In genomic region chr12:80232076-80232839, GRCm38 (mm10) we compare ENCODE assay signal across 12 mouse cellular contexts. TPM values are rescaled to one million over a fixed set of nuclear protein-coding genes. Genes with fewer than 3 reads are reported as not detected.
A peak's percentile ranks its signal among the peaks of the same experiment; 100 is the strongest.
DNase-seq lines count a peak whose midpoint lies in the region; ATAC-seq lines count a peak whose summit lies in the region.
"Had no signal": no experiment of that assay in that cellular context is flagged by ENCODE, and none has a peak within 500 bp of the region (broad histone marks: within the 10 kb centered on the region; RNA-seq: fewer than 3 reads in every experiment).

No protein-coding gene starts in this region.

- H3K36me3 ChIP-seq in hindbrain, embryonic 15.5 days, result no peaks in the 10 kb centered on the region
- H3K36me3 ChIP-seq in hindbrain, embryonic 13.5 days, result no peaks in the 10 kb centered on the region
- no peaks in the 10 kb centered on the region for H3K36me3 ChIP-seq in embryonic facial prominence, embryonic 11.5 days (replicated peaks; ENCODE audit: control insufficient read depth, insufficient read depth, low read depth, low read length)
- 0 out of 2 replicates have a peak, but pooled peaks cover 5% of the 10 kb centered on the region for H3K36me3 ChIP-seq in liver, embryonic 12.5 days

- DNase-seq in NIH3T3 (ENCODE audit: low read depth), result peak; percentile 70
- no peak for DNase-seq in embryonic facial prominence, embryonic 11.5 days (ENCODE audit: low spot score)
- no peak for DNase-seq in adrenal gland, postnatal 10 days
- DNase-seq: cerebellum, postnatal 25 days; gastrocnemius, postnatal 25 days; kidney, adult 8-10 months had no signal

- H3K4me2 ChIP-seq in hindbrain, embryonic 15.5 days, result no peak overlapping the region
- H3K4me2 ChIP-seq in hindbrain, embryonic 13.5 days, result no peak overlapping the region
- no peak overlapping the region for H3K4me2 ChIP-seq in embryonic facial prominence, embryonic 11.5 days (ENCODE audit: low read depth, low read length)
- H3K4me2 ChIP-seq in liver, embryonic 12.5 days, result no peak overlapping the region
- H3K4me2 ChIP-seq: forebrain, embryonic 12.5 days had no signal

- H3K9me3 ChIP-seq in hindbrain, embryonic 15.5 days, result no peaks in the 10 kb centered on the region
- 0 out of 2 replicates have a peak, but pooled peaks cover 6% of the 10 kb centered on the region for H3K9me3 ChIP-seq in hindbrain, embryonic 13.5 days
- no peaks in the 10 kb centered on the region for H3K9me3 ChIP-seq in embryonic facial prominence, embryonic 11.5 days (replicated peaks; ENCODE audit: control insufficient read depth, low read length)
- H3K9me3 ChIP-seq in liver, embryonic 12.5 days (replicated peaks), result no peaks in the 10 kb centered on the region
- H3K9me3 ChIP-seq: forebrain, embryonic 12.5 days had no signal

- H3K27me3 ChIP-seq in hindbrain, embryonic 15.5 days, result no peaks in the 10 kb centered on the region
- no peaks in the 10 kb centered on the region for H3K27me3 ChIP-seq in hindbrain, embryonic 13.5 days
- no peaks in the 10 kb centered on the region for H3K27me3 ChIP-seq in embryonic facial prominence, embryonic 11.5 days (ENCODE audit: control insufficient read depth, insufficient read depth, low read length)
- no peaks in the 10 kb centered on the region for H3K27me3 ChIP-seq in liver, embryonic 12.5 days (replicated peaks)
- H3K27me3 ChIP-seq: forebrain, embryonic 12.5 days had no signal

- 92% methylated on average over 9 of the region's 9 CpGs for WGBS in hindbrain, embryonic 15.5 days
- WGBS in hindbrain, embryonic 13.5 days, result 92% methylated on average over 9 of the region's 9 CpGs
- WGBS in embryonic facial prominence, embryonic 11.5 days, result 79% methylated on average over 9 of the region's 9 CpGs
- 68% methylated on average over 9 of the region's 9 CpGs for WGBS in liver, embryonic 12.5 days (ENCODE audit: insufficient replicate concordance)

- H3K9ac ChIP-seq in hindbrain, embryonic 15.5 days, result no peak overlapping the region
- H3K9ac ChIP-seq in hindbrain, embryonic 13.5 days, result no peak overlapping the region
- no peak overlapping the region for H3K9ac ChIP-seq in embryonic facial prominence, embryonic 11.5 days (replicated peaks; ENCODE audit: low read length)
- no peak overlapping the region for H3K9ac ChIP-seq in liver, embryonic 12.5 days
- H3K9ac ChIP-seq: forebrain, embryonic 12.5 days had no signal

- no peak overlapping the region for H3K4me3 ChIP-seq in hindbrain, embryonic 15.5 days
- H3K4me3 ChIP-seq in hindbrain, embryonic 13.5 days, result no peak overlapping the region
- H3K4me3 ChIP-seq in embryonic facial prominence, embryonic 11.5 days (ENCODE audit: low read depth, low read length), result no peak overlapping the region
- H3K4me3 ChIP-seq in liver, embryonic 12.5 days, result no peak overlapping the region
- H3K4me3 ChIP-seq: forebrain, embryonic 12.5 days; left cerebral cortex, adult 2 months had no signal

- peaks cover 41% of the 10 kb centered on the region for H3K4me1 ChIP-seq in hindbrain, embryonic 15.5 days (replicated peaks)
- H3K4me1 ChIP-seq in hindbrain, embryonic 13.5 days (replicated peaks), result peaks cover 42% of the 10 kb centered on the region
- peaks cover 32% of the 10 kb centered on the region for H3K4me1 ChIP-seq in embryonic facial prominence, embryonic 11.5 days (ENCODE audit: control insufficient read depth, insufficient read depth, low read length)
- peaks cover 54% of the 10 kb centered on the region for H3K4me1 ChIP-seq in liver, embryonic 12.5 days

- no peak for ATAC-seq in hindbrain, embryonic 15.5 days (ENCODE audit: low FRiP score, low read depth)
- ATAC-seq in hindbrain, embryonic 13.5 days (ENCODE audit: low FRiP score), result no peak
- no peak for ATAC-seq in embryonic facial prominence, embryonic 11.5 days (replicated peaks; ENCODE audit: insufficient number of reproducible peaks, low FRiP score, low TSS enrichment, low read depth)
- no peak for ATAC-seq in liver, embryonic 12.5 days
- ATAC-seq in erythroblast, adult 5-6 weeks (replicated peaks; ENCODE audit: low FRiP score, poor library complexity, severe bottlenecking), result no peak

- H3K27ac ChIP-seq in hindbrain, embryonic 15.5 days (replicated peaks), result 0 out of 2 replicates have a peak overlapping the region, but pooled peaks have one; percentile 47
- H3K27ac ChIP-seq in hindbrain, embryonic 13.5 days, result no peak overlapping the region
- peak overlapping the region; percentile 96; the same call in 1 of the 2 replicates for H3K27ac ChIP-seq in embryonic facial prominence, embryonic 11.5 days (replicated peaks; ENCODE audit: low read depth, low read length)
- H3K27ac ChIP-seq in liver, embryonic 12.5 days, result 0 out of 2 replicates have a peak overlapping the region, but pooled peaks have one; percentile 77
- H3K27ac ChIP-seq: left cerebral cortex, adult 2 months had no signal

RNA-seq across cellular contexts. Expression of gene Actn1, which starts 27.9 kb away (rescaled TPM):
- 8.1 and 9.7 TPM in 2 replicates for polyA plus RNA-seq in hindbrain, embryonic 15.5 days (2015; fragmentation: Nextera tagmentation; extraction: Ambion mirVana)
- 7.0 TPM in 2 replicates for polyA plus RNA-seq in hindbrain, embryonic 13.5 days (2015; fragmentation: Nextera tagmentation; extraction: Ambion mirVana)
- polyA plus RNA-seq in embryonic facial prominence, embryonic 11.5 days (2014; fragmentation: Nextera tagmentation; extraction: Ambion mirVana), result 34.6 and 34.8 TPM in 2 replicates
- 15.6 and 15.9 TPM in 2 replicates for polyA plus RNA-seq in liver, embryonic 12.5 days (2016; fragmentation: Nextera tagmentation; extraction: Ambion mirVana)
- 13.4 and 17.6 TPM in 2 replicates for total RNA-seq in erythroblast, adult 5-6 weeks (2015; ENCODE audit: low replicate concordance)
- total RNA-seq in erythroblast, adult 5-6 weeks (2017; ENCODE audit: low replicate concordance), result 15.5 and 20.8 TPM in 2 replicates
- 10 to 100 TPM; 49.3 to 53.7 TPM for total RNA-seq in adrenal gland, postnatal 10 days (2021)
